Mouse (Mus musculus) midbrain, embryonic 14.5 days (tissue): ENCODE measurements around the gene Cntn2. TPM values are rescaled to one million over a fixed set of nuclear protein-coding genes. Genes with fewer than 3 reads are reported as not detected.

ENCODE experiments used
- ATAC-seq: fragments of 200-750 bp; cut with Nextera tagmentation; 2 replicates; pipeline ENCODE4 v1.8.0; 2017; ENCODE audit warnings: moderate number of reproducible peaks, moderate library complexity; ENCODE audit not compliant: low FRiP score, low TSS enrichment
- DNase-seq: peaks from one replicate; pipeline ENCODE4 v3.0.0-alpha.2; 2015
- H3K27ac ChIP-seq: fragments of 300-500 bp; sonication (generic); replicated peaks from 2 replicates; pipeline ENCODE4 v1.5.1; 2014; ENCODE audit warnings: mild to moderate bottlenecking, low read depth, low read length, moderate library complexity
- H3K27me3 ChIP-seq: fragments of 300-500 bp; sonication (generic); 2 replicates; pipeline ENCODE4 v1.6.1; 2014; ENCODE audit warnings: low read length, control low read depth, mixed read lengths; ENCODE audit not compliant: control insufficient read depth, insufficient read depth
- H3K36me3 ChIP-seq: fragments of 300-500 bp; sonication (generic); 2 replicates; pipeline ENCODE4 v1.6.1; 2014; ENCODE audit warnings: low read length, control low read depth; ENCODE audit not compliant: control insufficient read depth, insufficient read depth
- H3K4me1 ChIP-seq: fragments of 300-500 bp; sonication (generic); 2 replicates; pipeline ENCODE4 v1.6.1; 2014; ENCODE audit warnings: mild to moderate bottlenecking, antibody characterized with exemption, low read length, control low read depth; ENCODE audit not compliant: control insufficient read depth, insufficient read depth
- H3K4me2 ChIP-seq: fragments of 300-500 bp; sonication (generic); 2 replicates; pipeline ENCODE4 v1.6.1; 2014; ENCODE audit warnings: mild to moderate bottlenecking, low read length, moderate library complexity
- H3K4me3 ChIP-seq: fragments of 300-500 bp; sonication (generic); replicated peaks from 2 replicates; pipeline ENCODE4 v1.5.1; 2014; ENCODE audit warnings: low read depth, low read length
- H3K9ac ChIP-seq: fragments of 300-500 bp; sonication (generic); replicated peaks from 2 replicates; pipeline ENCODE4 v1.6.1; 2014; ENCODE audit warnings: mild to moderate bottlenecking, low read length, moderate library complexity
- H3K9me3 ChIP-seq: fragments of 300-500 bp; sonication (generic); 2 replicates; pipeline ENCODE4 v1.6.1; 2016; ENCODE audit warnings: low read length, control low read depth, mixed read lengths; ENCODE audit not compliant: control insufficient read depth
- WGBS: fragments of 180-500 bp; shearing (Covaris S2); extraction: QIAGEN DNeasy Blood & Tissue Kit; methylation state at CpG from one replicate; pipeline ENCODE4 v1.1.7; 2014; 5-methylcytosine and 5-hydroxymethylcytosine counted together
- polyA plus RNA-seq: library from polyadenylated mRNA; unstranded; fragments of >200 nt; fragmentation: Nextera tagmentation; extraction: Ambion mirVana; gene quantifications from 2 replicates; pipeline ENCODE4 v1.2.1, GENCODE M21; 2014

Cntn2 gene
- polyA plus RNA-seq, 1 experiment from 2014 or later: 65.3 TPM

DNA sequence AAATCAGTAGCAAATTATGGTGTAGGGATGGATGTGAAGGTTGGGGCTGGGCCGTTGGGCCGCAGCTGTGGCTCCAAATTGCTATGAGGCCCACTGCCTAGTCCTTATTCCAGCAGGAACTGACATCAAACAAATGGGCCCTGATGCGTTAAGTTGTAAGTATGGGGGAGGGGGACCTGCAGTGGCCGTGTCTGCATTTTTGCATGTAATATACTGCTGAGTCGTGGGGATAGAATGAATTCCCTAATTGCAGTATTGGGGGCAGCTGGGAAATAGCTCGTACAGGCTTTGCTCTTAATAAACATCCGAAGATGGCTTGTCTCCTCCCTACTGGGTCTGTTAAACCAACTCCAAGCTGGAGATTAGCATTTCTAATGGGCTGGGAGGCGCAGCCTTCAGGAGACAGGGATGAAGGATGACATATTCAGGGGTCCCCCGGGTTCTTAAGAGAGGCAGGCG lies 19.3 kb upstream of the Cntn2 start:
- Histone ChIP-seq H3K9me3 (no peaks in the 10 kb centered on the region), H3K4me3 (no peak overlapping the region), H3K36me3 (no peaks in the 10 kb centered on the region), H3K4me2 (no peak overlapping the region), H3K4me1 (peaks cover 53% of the 10 kb centered on the region), H3K9ac (no peak overlapping the region), H3K27ac (peak overlapping the region; percentile 77), H3K27me3 (no peaks in the 10 kb centered on the region)
- WGBS: 5% methylated on average over 10 of the region's 10 CpGs
- DNase-seq (peak; percentile 80), ATAC-seq (peak; percentile 46)

- 58% methylated on average over 8 of the region's 8 CpGs for WGBS
- DNase-seq: peak; percentile 52
- peaks cover 55% of the 10 kb centered on the region for H3K4me1 ChIP-seq
- no peaks in the 10 kb centered on the region for H3K27me3 ChIP-seq
- H3K36me3 ChIP-seq: no peaks in the 10 kb centered on the region
- ATAC-seq: no peak
- H3K9me3 ChIP-seq: no peaks in the 10 kb centered on the region
- no peak overlapping the region for H3K4me2 ChIP-seq
- no peak overlapping the region for H3K4me3 ChIP-seq
- no peak overlapping the region for H3K9ac ChIP-seq
- H3K27ac ChIP-seq: peak overlapping the region; percentile 77
Observed at GRCm38 (mm10) chr1:132560907-132561700, 18.0 kb upstream of the Cntn2 start.

DNA sequence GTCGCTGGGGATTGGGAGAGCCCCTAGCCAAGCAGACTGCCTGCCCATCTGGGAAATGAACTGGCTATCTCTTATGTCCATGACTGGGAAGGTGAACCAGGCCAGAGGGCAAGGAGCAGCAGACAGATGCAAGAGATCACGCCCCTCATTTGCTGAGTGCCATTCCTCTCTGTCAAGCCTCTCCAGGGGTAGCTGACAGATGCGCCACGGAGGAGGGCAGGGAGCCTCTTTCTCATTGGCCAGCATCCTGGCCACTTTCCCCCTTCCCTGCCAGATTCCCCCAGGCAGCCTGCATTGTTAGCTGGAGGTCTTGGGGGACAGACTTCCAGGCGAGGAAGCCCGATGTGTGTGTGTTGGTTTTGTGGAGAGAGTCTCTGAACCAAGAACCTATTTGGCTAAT lies 16.0 kb upstream of the Cntn2 start:
- DNase-seq (peak; percentile 64), ATAC-seq (no peak)
- WGBS: 9% methylated on average over 6 of the region's 6 CpGs
- peaks cover 55% of the 10 kb centered on the region for H3K4me1 ChIP-seq
- H3K9me3 ChIP-seq: no peaks in the 10 kb centered on the region
- H3K4me2 ChIP-seq: no peak overlapping the region
- H3K36me3 ChIP-seq: no peaks in the 10 kb centered on the region
- no peak overlapping the region for H3K9ac ChIP-seq
- no peaks in the 10 kb centered on the region for H3K27me3 ChIP-seq
- H3K27ac ChIP-seq: peak overlapping the region; percentile 66
- H3K4me3 ChIP-seq: no peak overlapping the region

- WGBS: 17% methylated on average over 9 of the region's 9 CpGs
- peak overlapping the region; percentile 21; the same call in 1 of the 2 replicates for H3K9ac ChIP-seq
- peaks cover 55% of the 10 kb centered on the region for H3K4me1 ChIP-seq
- no peaks in the 10 kb centered on the region for H3K27me3 ChIP-seq
- H3K27ac ChIP-seq: peak overlapping the region; percentile 66
- DNase-seq: peak; percentile 73
- no peaks in the 10 kb centered on the region for H3K36me3 ChIP-seq
- no peak overlapping the region for H3K4me3 ChIP-seq
- peak; percentile 64 for ATAC-seq
- H3K4me2 ChIP-seq: no peak overlapping the region
- H3K9me3 ChIP-seq: no peaks in the 10 kb centered on the region
Observed at GRCm38 (mm10) chr1:132557901-132558631, 15.0 kb upstream of the Cntn2 start.

DNA sequence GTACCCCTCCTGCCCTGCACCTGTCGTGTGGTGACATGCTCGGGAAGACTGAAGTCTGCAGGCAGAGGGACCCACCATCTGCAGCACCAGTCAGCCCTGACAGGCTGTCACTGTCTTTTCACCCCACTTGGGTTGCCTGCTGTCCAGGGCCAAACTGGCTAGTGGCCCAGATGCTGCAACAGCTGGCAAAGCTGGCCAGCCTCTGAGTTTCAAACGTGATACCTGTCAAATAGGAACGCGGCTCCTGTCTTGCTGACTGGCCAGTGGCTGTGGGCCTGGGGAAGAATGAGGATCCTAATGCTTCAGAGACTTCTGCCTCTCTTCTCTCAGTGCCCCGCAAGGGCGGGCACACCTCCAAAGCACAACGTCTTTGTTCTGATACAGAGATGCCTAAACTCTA lies 733 bp upstream of the Cntn2 start:
- Histone ChIP-seq H3K4me2 (0 out of 2 replicates have a peak overlapping the region, but pooled peaks have one; percentile 75), H3K27ac (peak overlapping the region; percentile 82), H3K36me3 (no peaks in the 10 kb centered on the region), H3K9ac (no peak overlapping the region; the same call in 1 of the 2 replicates), H3K9me3 (no peaks in the 10 kb centered on the region), H3K4me1 (peaks cover 31% of the 10 kb centered on the region), H3K27me3 (no peaks in the 10 kb centered on the region), H3K4me3 (no peak overlapping the region)
- no peak for DNase-seq
- ATAC-seq: no peak
- WGBS: 60% methylated on average over 8 of the region's 8 CpGs

DNA sequence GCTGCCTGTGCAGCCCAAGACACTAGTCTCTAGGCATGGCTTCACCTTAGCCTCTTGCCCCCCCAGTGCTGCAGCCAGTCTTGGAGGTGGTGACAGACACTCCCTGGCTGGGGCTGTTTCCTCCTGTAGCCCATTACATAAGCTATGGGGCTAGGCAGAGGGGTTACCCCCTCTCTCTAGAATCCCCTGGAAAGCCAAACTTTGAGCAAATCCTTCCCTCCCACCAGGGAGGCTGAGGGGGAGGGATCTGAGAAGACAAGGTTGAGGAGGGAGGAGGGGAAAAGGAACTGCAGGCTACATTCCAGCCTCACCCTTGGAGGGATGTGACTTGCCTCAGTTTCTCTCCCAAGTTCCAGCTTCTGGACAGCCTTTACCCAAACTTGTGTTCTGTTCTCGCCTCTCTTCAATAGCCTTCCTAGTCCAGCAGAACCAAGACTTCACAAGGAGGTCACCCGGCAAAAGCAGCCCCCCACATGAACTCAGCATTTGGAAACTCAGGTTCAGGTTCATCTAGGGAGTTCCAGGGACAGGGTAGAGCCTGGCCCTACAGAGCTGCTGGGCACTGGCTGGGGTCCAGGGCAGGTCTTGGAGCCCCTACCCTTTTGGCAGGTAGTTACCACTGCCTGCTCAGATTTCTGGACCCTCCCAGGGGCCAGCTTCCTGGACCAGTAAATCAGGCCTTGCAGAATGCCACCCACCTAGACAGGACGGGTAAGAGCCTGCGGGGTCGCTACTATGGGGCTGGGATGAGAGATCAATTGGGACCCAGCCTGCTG lies 1.0 kb downstream of the Cntn2 start:
- 13% methylated on average over 5 of the region's 5 CpGs for WGBS
- H3K9ac ChIP-seq: peak overlapping the region; percentile 74
- peak overlapping the region; percentile 75 for H3K4me2 ChIP-seq
- DNase-seq (no peak), ATAC-seq (peak; percentile 13)
- H3K27me3 ChIP-seq: no peaks in the 10 kb centered on the region
- peak overlapping the region; percentile 49 for H3K4me3 ChIP-seq
- H3K36me3 ChIP-seq: no peaks in the 10 kb centered on the region; the same call in 1 of the 2 replicates
- peaks cover 37% of the 10 kb centered on the region for H3K4me1 ChIP-seq
- no peaks in the 10 kb centered on the region for H3K9me3 ChIP-seq
- peak overlapping the region; percentile 82 for H3K27ac ChIP-seq

- Histone ChIP-seq H3K4me2 (peak overlapping the region; percentile 75), H3K4me1 (peaks cover 37% of the 10 kb centered on the region), H3K36me3 (no peaks in the 10 kb centered on the region; the same call in 1 of the 2 replicates), H3K9me3 (no peaks in the 10 kb centered on the region), H3K4me3 (peak overlapping the region; percentile 49), H3K27me3 (no peaks in the 10 kb centered on the region), H3K27ac (no peak overlapping the region; the same call in 1 of the 2 replicates), H3K9ac (peak overlapping the region; percentile 74; the same call in 1 of the 2 replicates)
- WGBS: 5% methylated on average over 14 of the region's 14 CpGs
- ATAC-seq (no peak), DNase-seq (no peak)
Observed at GRCm38 (mm10) chr1:132541171-132541823, 1.8 kb downstream of the Cntn2 start.

DNA sequence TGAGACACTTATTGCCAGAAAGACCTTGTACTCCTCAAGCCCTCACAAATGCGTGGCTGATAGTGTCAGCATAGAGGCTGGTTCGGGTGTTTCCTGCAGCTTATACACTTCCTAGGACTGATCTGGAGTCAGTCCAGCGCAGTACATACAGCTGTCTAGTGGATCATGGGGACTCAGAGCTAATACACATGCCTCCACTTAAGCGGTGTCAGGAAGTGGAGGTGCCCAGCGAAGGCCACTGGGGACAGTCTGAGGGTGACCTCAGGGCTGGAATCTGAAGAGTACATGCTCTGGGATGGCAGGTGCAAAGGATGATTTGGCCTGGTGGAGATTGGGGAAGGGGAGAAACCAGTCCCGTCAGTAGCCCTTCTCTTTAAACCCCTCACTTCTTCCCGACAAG lies 2.4 kb downstream of the Cntn2 start:
- peaks cover 37% of the 10 kb centered on the region for H3K4me1 ChIP-seq
- peak overlapping the region; percentile 49 for H3K4me3 ChIP-seq
- H3K27ac ChIP-seq: no peak overlapping the region
- H3K4me2 ChIP-seq: peak overlapping the region; percentile 75
- no peak for ATAC-seq
- no peak overlapping the region for H3K9ac ChIP-seq
- H3K27me3 ChIP-seq: no peaks in the 10 kb centered on the region
- DNase-seq: no peak
- no peaks in the 10 kb centered on the region; the same call in 1 of the 2 replicates for H3K36me3 ChIP-seq
- H3K9me3 ChIP-seq: no peaks in the 10 kb centered on the region
- 61% methylated on average over 7 of the region's 7 CpGs for WGBS
